Mouse (Mus musculus): ENCODE results near the gene Rcc2. TPM values are rescaled to one million over a fixed set of nuclear protein-coding genes. Genes with fewer than 3 reads are reported as not detected.

Gene Rcc2
- total RNA-seq, 2 experiments from 2014 or later = 87.4 to 91.7 TPM

- H3K4me3 ChIP-seq = no peak overlapping the region
- no peak for DNase-seq (ENCODE audit: extremely low spot score in 1 of 2, low spot score in 2 of 2)
- intact Hi-C loops (cut with DNase I) = no loop called here
- no peak overlapping the region for H3K27ac ChIP-seq
- TF ChIP-seq CTCF (IDR thresholded peaks at IDR 0.05) = no peak
Measured at GRCm38 (mm10) chr4:140667802-140668201, 32.5 kb upstream of the Rcc2 start.

GRCm38 (mm10) chr4:140673527-140674264, 26.6 kb upstream of the Rcc2 start:
- TF ChIP-seq CTCF (IDR thresholded peaks at IDR 0.05) = no peak
- no peak for DNase-seq (ENCODE audit: extremely low spot score in 1 of 2, low spot score in 2 of 2)
- intact Hi-C loops (cut with DNase I) = loop anchor here (1.0 kb wide), 2 partner anchors 81 to 118 kb away; no protein-coding TSS in a partner anchor
- no peak overlapping the region for H3K27ac ChIP-seq
- no peak overlapping the region for H3K4me3 ChIP-seq

GRCm38 (mm10) chr4:140674345-140674926, 25.9 kb upstream of the Rcc2 start:
- TF ChIP-seq CTCF (IDR thresholded peaks at IDR 0.05) = peak; percentile 79
- no peak overlapping the region for H3K4me3 ChIP-seq
- intact Hi-C loops (cut with DNase I) = loop anchor here (1.0 kb wide), 2 partner anchors 82 to 119 kb away; no protein-coding TSS in a partner anchor

GRCm38 (mm10) chr4:140679038-140679437, 21.3 kb upstream of the Rcc2 start:
- Histone ChIP-seq H3K4me3 (no peak overlapping the region), H3K27ac (no peak overlapping the region)
- TF ChIP-seq CTCF (IDR thresholded peaks at IDR 0.05) = peak; percentile 76
- intact Hi-C loops (cut with DNase I) = loop anchor here (1.0 to 5.0 kb wide), 6 partner anchors 35 to 802 kb away; partner anchors contain the start of gene Igsf21
- peak in 1 of 2 experiments; percentile 36 for DNase-seq (ENCODE audit: extremely low spot score in 1 of 2, low spot score in 2 of 2)

More at GRCm38 (mm10) chr4:140674345-140674926, 25.9 kb upstream of the Rcc2 start:
- no peak overlapping the region for H3K27ac ChIP-seq
- peak; percentile 75 to 83 for DNase-seq (ENCODE audit: extremely low spot score in 1 of 2, low spot score in 2 of 2)

GRCm38 (mm10) chr4:140679723-140680380, 20.5 kb upstream of the Rcc2 start:
- DNase-seq (ENCODE audit: extremely low spot score in 1 of 2, low spot score in 2 of 2) = peak; percentile 83 to 85
- TF ChIP-seq CTCF (IDR thresholded peaks at IDR 0.05) = peak; percentile 65
- Histone ChIP-seq H3K4me3 (peak overlapping the region; percentile 20; the same call in 1 of the 2 replicates), H3K27ac (peak overlapping the region; percentile 57; the same call in 1 of the 2 replicates)
- intact Hi-C loops (cut with DNase I) = loop anchor here (1.0 to 5.0 kb wide), 8 partner anchors 19 to 803 kb away; partner anchors contain the start of gene Igsf21

GRCm38 (mm10) chr4:140680731-140681397, 19.5 kb upstream of the Rcc2 start:
- no peak overlapping the region for H3K27ac ChIP-seq
- no peak for DNase-seq (ENCODE audit: extremely low spot score in 1 of 2, low spot score in 2 of 2)
- no peak overlapping the region for H3K4me3 ChIP-seq
- no peak for TF ChIP-seq CTCF (IDR thresholded peaks at IDR 0.05)
- intact Hi-C loops (cut with DNase I) = loop anchor here (1.0 kb wide), 2 partner anchors 18 to 276 kb away; no protein-coding TSS in a partner anchor

GRCm38 (mm10) chr4:140683608-140684007, 16.7 kb upstream of the Rcc2 start:
- Histone ChIP-seq H3K4me3 (no peak overlapping the region), H3K27ac (no peak overlapping the region)
- intact Hi-C loops (cut with DNase I) = no loop called here
- no peak for TF ChIP-seq CTCF (IDR thresholded peaks at IDR 0.05)
- no peak for DNase-seq (ENCODE audit: extremely low spot score in 1 of 2, low spot score in 2 of 2)

GRCm38 (mm10) chr4:140684141-140684871, 16.0 kb upstream of the Rcc2 start:
- Histone ChIP-seq H3K27ac (no peak overlapping the region), H3K4me3 (no peak overlapping the region)
- DNase-seq (ENCODE audit: extremely low spot score in 1 of 2, low spot score in 2 of 2) = no peak
- intact Hi-C loops (cut with DNase I) = no loop called here
- TF ChIP-seq CTCF (IDR thresholded peaks at IDR 0.05) = no peak

GRCm38 (mm10) chr4:140684881-140685303, 15.4 kb upstream of the Rcc2 start:
- no peak overlapping the region for H3K27ac ChIP-seq
- peak; percentile 31 for TF ChIP-seq CTCF (IDR thresholded peaks at IDR 0.05)
- intact Hi-C loops (cut with DNase I) = no loop called here
- no peak for DNase-seq (ENCODE audit: extremely low spot score in 1 of 2, low spot score in 2 of 2)
- H3K4me3 ChIP-seq = no peak overlapping the region

GRCm38 (mm10) chr4:140688044-140688825, 12.1 kb upstream of the Rcc2 start:
- H3K27ac ChIP-seq = no peak overlapping the region
- H3K4me3 ChIP-seq = no peak overlapping the region
- no peak for DNase-seq (ENCODE audit: extremely low spot score in 1 of 2, low spot score in 2 of 2)
- TF ChIP-seq CTCF (IDR thresholded peaks at IDR 0.05) = no peak
- intact Hi-C loops (cut with DNase I) = no loop called here
